Mouse (Mus musculus) kidney, postnatal 0 days (tissue): Measurements from ENCODE around the gene Kif23. TPM values are rescaled to one million over a fixed set of nuclear protein-coding genes. Genes with fewer than 3 reads are reported as not detected.

Experiments
- ATAC-seq: fragments of 200-750 bp; cut with Nextera tagmentation; replicated peaks from 2 replicates; pipeline ENCODE4 v1.8.0; 2017; ENCODE audit warnings: low read depth, moderate number of reproducible peaks, moderate TSS enrichment, moderate library complexity; ENCODE audit not compliant: low FRiP score
- DNase-seq: peaks from one replicate; pipeline ENCODE4 v3.0.0-alpha.2; 2016; ENCODE audit warnings: low spot score
- H3K27ac ChIP-seq: fragments of 300-500 bp; sonication (generic); 2 replicates; pipeline ENCODE4 v1.5.1; 2014; ENCODE audit warnings: mild to moderate bottlenecking
- H3K27me3 ChIP-seq: fragments of 300-500 bp; sonication (generic); 2 replicates; pipeline ENCODE4 v1.6.1; 2014; ENCODE audit warnings: low read length, mixed read lengths; ENCODE audit not compliant: insufficient read depth
- H3K36me3 ChIP-seq: fragments of 300-500 bp; sonication (generic); 2 replicates; pipeline ENCODE4 v1.6.1; 2014; ENCODE audit warnings: low read length, mixed read lengths; ENCODE audit not compliant: insufficient read depth
- H3K4me1 ChIP-seq: fragments of 300-500 bp; sonication (generic); replicated peaks from 2 replicates; pipeline ENCODE4 v1.6.1; 2014; ENCODE audit warnings: antibody characterized with exemption, low read length, mixed read lengths; ENCODE audit not compliant: insufficient read depth
- H3K4me2 ChIP-seq: fragments of 300-500 bp; sonication (generic); 2 replicates; pipeline ENCODE4 v1.6.1; 2014; ENCODE audit warnings: mild to moderate bottlenecking, low read length, moderate library complexity, mixed read lengths
- H3K4me3 ChIP-seq: fragments of 300-500 bp; sonication (generic); replicated peaks from 2 replicates; pipeline ENCODE4 v1.5.1; 2014; ENCODE audit warnings: low read depth, low read length
- H3K9ac ChIP-seq: fragments of 300-500 bp; sonication (generic); 2 replicates; pipeline ENCODE4 v1.6.1; 2014; ENCODE audit warnings: low read depth, low read length
- H3K9me3 ChIP-seq: fragments of 300-500 bp; sonication (generic); replicated peaks from 2 replicates; pipeline ENCODE4 v1.6.1; 2016; ENCODE audit warnings: low read length, inconsistent platforms, mixed read lengths
- CTCF ChIP-seq: IDR thresholded peaks from 2 replicates; pipeline ENCODE4 v1.5.1; 2016; ENCODE audit warnings: antibody characterized with exemption, low read depth, mild to moderate bottlenecking, moderate library complexity
- WGBS: fragments of 180-500 bp; shearing (Covaris S2); extraction: QIAGEN DNeasy Blood & Tissue Kit; methylation state at CpG from one replicate; pipeline ENCODE4 v1.1.7; 2014; 5-methylcytosine and 5-hydroxymethylcytosine counted together
- polyA plus RNA-seq: library from polyadenylated mRNA; unstranded; fragments of >200 nt; fragmentation: Nextera tagmentation; extraction: Ambion mirVana; gene quantifications from 2 replicates; pipeline ENCODE4 v1.2.1, GENCODE M21; 2015

Gene Kif23
- polyA plus RNA-seq, 1 experiment from 2014 or later: 40.1 TPM

GRCm38 (mm10) chr9:61877373-61878112, 69.0 kb downstream of the Kif23 start:
- Histone ChIP-seq H3K27me3 (no peaks in the 10 kb centered on the region), H3K4me3 (no peak overlapping the region), H3K4me1 (peaks cover 12% of the 10 kb centered on the region), H3K27ac (no peak overlapping the region), H3K9ac (no peak overlapping the region), H3K4me2 (peak overlapping the region; percentile 9; the same call in 1 of the 2 replicates), H3K9me3 (no peaks in the 10 kb centered on the region), H3K36me3 (no peaks in the 10 kb centered on the region)
- peak; percentile 55 for DNase-seq
- 15% methylated on average over 22 of the region's 22 CpGs for WGBS
- ATAC-seq: no peak
- TF ChIP-seq CTCF: peak; percentile 49

DNA sequence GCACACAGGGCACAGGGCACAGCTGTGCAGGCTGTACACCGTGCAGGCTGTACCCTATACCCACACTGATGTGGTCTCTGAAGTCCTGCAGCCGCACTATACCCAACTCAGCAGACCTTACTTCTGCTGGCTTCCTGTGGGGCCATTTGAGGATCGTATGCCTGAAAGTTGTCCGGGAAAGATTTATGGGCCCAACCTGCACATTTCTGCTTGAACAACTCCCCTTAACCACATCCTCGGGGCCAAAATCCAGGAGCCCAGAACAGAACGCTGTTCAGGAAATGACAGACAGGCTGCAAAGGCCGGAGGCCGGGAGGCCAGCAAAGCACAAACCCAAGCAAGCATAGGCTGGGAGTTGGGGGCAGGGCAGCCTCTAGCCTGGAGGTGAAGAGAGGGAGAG, 73.2 kb downstream of the Kif23 start:
- no peaks in the 10 kb centered on the region for H3K36me3 ChIP-seq
- ATAC-seq: peak; percentile 44; the same call in 1 of the 2 replicates
- no peak for TF ChIP-seq CTCF

DNA sequence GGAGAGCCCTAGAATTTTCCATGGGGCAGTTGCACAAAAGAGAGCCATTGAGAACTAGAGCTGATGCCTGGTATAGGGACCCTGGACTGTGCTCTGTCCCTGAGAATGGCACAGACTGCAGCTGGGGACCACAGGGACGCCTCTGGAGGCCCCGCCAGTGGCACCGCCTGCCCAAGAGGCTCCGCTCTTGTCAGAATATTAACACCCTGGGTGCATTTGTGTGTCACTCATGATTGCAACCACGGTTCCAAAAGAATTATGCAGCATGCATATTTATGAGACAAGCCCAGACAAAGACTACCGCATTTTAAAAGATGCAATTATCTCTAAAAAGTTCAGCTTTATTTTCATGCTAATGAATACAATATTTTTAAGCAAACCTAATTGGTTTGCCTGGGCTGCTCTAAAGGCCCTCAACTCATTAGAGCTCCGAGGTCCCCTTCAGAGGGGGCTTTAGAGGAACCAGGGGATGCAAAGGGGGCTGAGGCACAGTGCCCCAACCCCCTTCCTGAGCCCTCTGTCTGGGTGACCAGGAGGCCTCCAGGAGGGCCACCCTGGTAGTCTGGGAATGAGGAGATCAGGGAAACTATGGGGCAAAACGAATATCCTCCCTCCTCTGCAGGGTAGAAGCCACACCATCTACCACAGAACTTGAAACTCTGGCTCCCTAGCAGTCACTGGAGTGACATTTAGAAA, 74.2 kb downstream of the Kif23 start:
- H3K4me2 ChIP-seq: no peak overlapping the region
- H3K36me3 ChIP-seq: no peaks in the 10 kb centered on the region
- no peak overlapping the region for H3K4me3 ChIP-seq
- ATAC-seq (no peak), DNase-seq (no peak)
- no peaks in the 10 kb centered on the region for H3K27me3 ChIP-seq
- H3K9me3 ChIP-seq: no peaks in the 10 kb centered on the region
- H3K27ac ChIP-seq: no peak overlapping the region
- 76% methylated on average over 8 of the region's 8 CpGs for WGBS
- H3K4me1 ChIP-seq: peaks cover 11% of the 10 kb centered on the region
- H3K9ac ChIP-seq: no peak overlapping the region
- TF ChIP-seq CTCF: no peak

More for the DNA sequence above, 73.2 kb downstream of the Kif23 start:
- no peaks in the 10 kb centered on the region for H3K27me3 ChIP-seq
- H3K27ac ChIP-seq: no peak overlapping the region
- H3K4me1 ChIP-seq: peaks cover 13% of the 10 kb centered on the region
- no peak overlapping the region for H3K9ac ChIP-seq
- DNase-seq: peak; percentile 77
- H3K9me3 ChIP-seq: no peaks in the 10 kb centered on the region
- 6% methylated on average over 8 of the region's 8 CpGs for WGBS
- no peak overlapping the region for H3K4me3 ChIP-seq
- no peak overlapping the region for H3K4me2 ChIP-seq

- TF ChIP-seq CTCF: no peak
- ATAC-seq (no peak), DNase-seq (no peak)
- Histone ChIP-seq H3K4me3 (no peak overlapping the region), H3K36me3 (no peaks in the 10 kb centered on the region), H3K9me3 (no peaks in the 10 kb centered on the region), H3K27ac (no peak overlapping the region), H3K9ac (no peak overlapping the region), H3K4me1 (peaks cover 11% of the 10 kb centered on the region), H3K27me3 (no peaks in the 10 kb centered on the region), H3K4me2 (no peak overlapping the region)
- WGBS: 76% methylated on average over 6 of the region's 6 CpGs
Measured at GRCm38 (mm10) chr9:61871839-61872238, 74.7 kb downstream of the Kif23 start.

DNA sequence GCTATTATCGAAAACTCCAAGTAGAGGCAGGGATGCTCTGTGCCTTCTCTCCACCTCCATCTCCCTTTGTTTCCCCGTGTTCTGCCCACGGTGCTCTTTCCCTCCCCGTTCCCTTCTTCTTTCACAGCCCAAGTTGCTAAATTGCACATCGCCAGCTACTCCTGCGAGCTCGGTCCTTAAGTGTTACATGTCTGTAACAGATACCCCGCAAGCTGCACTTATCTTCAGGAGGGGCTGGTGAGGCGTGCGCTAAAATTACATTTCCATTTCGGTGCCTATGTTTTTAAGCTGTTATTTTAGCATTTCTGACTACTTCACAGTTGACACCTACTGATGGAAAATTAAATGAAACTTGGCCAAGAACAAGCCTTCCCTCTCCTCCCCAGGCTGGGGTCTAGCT, 78.9 kb downstream of the Kif23 start:
- ATAC-seq (no peak), DNase-seq (no peak)
- Histone ChIP-seq H3K9ac (no peak overlapping the region), H3K4me1 (peaks cover 3% of the 10 kb centered on the region; the same call in 1 of the 2 replicates), H3K4me3 (no peak overlapping the region), H3K4me2 (no peak overlapping the region), H3K36me3 (no peaks in the 10 kb centered on the region), H3K9me3 (no peaks in the 10 kb centered on the region), H3K27ac (no peak overlapping the region), H3K27me3 (no peaks in the 10 kb centered on the region)
- TF ChIP-seq CTCF: no peak
- 63% methylated on average over 11 of the region's 11 CpGs for WGBS

Other genes starting within 250 kb of the Kif23 start
- gene Rplp1, start 32.2 kb downstream of the Kif23 start, polyA plus RNA-seq: 1,461 and 1,709 TPM in 2 replicates
- 107 and 109 TPM in 2 replicates for gene Paqr5, start 80.1 kb upstream of the Kif23 start, polyA plus RNA-seq
- gene Glce, start 175.9 kb upstream of the Kif23 start, polyA plus RNA-seq: 14.4 and 15.7 TPM in 2 replicates